Mouse (Mus musculus): Measurements from ENCODE around the gene Ajap1. TPM values are rescaled to one million over a fixed set of nuclear protein-coding genes. Genes with fewer than 3 reads are reported as not detected.

Ajap1 gene
- polyA plus RNA-seq, 1 experiment from 2014 or later, result 0.58 TPM

DNA sequence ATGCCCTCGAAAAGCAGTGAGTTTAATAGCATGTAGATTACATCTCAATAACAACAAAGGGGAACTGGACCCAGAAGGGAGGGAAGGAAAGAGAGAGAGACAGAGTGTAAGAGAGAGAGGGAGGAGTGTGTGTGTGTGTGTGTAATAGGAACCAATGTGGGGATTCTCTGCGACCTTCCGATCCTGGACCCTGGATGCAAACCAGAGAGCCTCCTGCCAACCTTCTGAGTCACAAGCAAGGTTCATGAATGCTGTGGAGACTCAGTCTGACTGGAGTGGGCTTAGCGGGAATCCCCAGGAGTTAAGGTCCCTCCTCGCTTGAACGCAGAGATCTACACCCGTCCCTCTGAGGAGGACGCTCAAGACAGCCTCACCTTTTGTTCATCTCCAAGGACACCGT, 45.4 kb downstream of the Ajap1 start:
- 70% methylated on average over 9 of the region's 9 CpGs for WGBS

DNA sequence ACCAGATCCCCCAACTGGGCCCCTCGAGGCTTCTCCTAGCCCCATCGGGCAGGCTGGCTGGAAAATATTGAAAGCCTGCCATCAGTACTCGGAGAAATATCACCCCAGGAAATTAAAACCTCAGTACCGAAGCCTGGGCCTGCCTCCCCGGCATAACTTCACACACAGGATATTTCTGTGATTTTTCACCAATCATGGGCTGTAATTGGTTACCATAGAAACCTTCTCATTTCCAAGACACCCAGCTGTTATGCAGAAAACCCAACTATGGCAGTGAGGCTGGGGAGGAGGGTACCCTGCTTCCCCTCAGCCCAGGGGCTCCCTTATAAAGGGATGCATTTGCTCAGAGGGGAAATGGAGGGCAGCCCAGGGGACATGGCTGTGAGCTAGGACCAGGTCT, 46.7 kb downstream of the Ajap1 start:
- WGBS, result 72% methylated on average over 5 of the region's 5 CpGs
- DNase-seq (ENCODE audit: low spot score) (no peak), ATAC-seq (replicated peaks; ENCODE audit: low FRiP score) (no peak)
- no peaks in the 10 kb centered on the region for H3K4me1 ChIP-seq (replicated peaks; ENCODE audit: control insufficient read depth, insufficient read depth, low read length)
- no peaks in the 10 kb centered on the region for H3K27me3 ChIP-seq (replicated peaks; ENCODE audit: control insufficient read depth, insufficient read depth, low read length)
- H3K4me2 ChIP-seq, result no peak overlapping the region
- no peak overlapping the region for H3K4me3 ChIP-seq (ENCODE audit: low read depth, low read length)
- no peaks in the 10 kb centered on the region for H3K9me3 ChIP-seq (ENCODE audit: control insufficient read depth, low read length)
- no peak overlapping the region for H3K27ac ChIP-seq (ENCODE audit: low read depth, low read length)
- H3K36me3 ChIP-seq (ENCODE audit: control insufficient read depth, insufficient read depth, low read length), result no peaks in the 10 kb centered on the region
- no peak overlapping the region for H3K9ac ChIP-seq (ENCODE audit: low read depth, low read length)

More for the DNA sequence above, 45.4 kb downstream of the Ajap1 start:
- no peaks in the 10 kb centered on the region for H3K27me3 ChIP-seq (replicated peaks; ENCODE audit: control insufficient read depth, insufficient read depth, low read length)
- H3K27ac ChIP-seq (ENCODE audit: low read depth, low read length), result no peak overlapping the region
- no peak overlapping the region for H3K9ac ChIP-seq (ENCODE audit: low read depth, low read length)
- H3K4me3 ChIP-seq (ENCODE audit: low read depth, low read length), result no peak overlapping the region
- no peaks in the 10 kb centered on the region for H3K4me1 ChIP-seq (replicated peaks; ENCODE audit: control insufficient read depth, insufficient read depth, low read length)
- H3K4me2 ChIP-seq, result no peak overlapping the region
- H3K9me3 ChIP-seq (ENCODE audit: control insufficient read depth, low read length), result no peaks in the 10 kb centered on the region
- H3K36me3 ChIP-seq (ENCODE audit: control insufficient read depth, insufficient read depth, low read length), result no peaks in the 10 kb centered on the region
- ATAC-seq (replicated peaks; ENCODE audit: low FRiP score), result no peak
- DNase-seq (ENCODE audit: low spot score), result no peak

DNA sequence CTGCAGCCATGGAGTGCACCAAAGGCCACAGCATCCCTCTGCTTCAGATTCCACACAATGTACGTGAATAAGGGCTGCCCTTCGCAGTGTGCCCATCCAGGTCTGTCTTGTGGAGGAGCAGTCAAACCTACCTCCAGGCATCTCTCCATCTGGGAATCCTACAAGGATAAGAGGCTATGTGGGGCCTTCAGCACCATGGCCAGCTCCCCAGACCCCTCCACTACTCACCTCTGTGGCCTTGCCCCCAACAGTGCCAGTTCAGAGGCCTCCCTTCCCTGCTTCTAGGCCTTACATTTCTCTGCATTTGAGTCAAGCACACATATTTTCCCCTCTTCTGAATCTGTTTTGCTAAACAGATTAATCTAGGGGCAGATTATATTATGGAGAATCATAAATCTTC, 52.6 kb downstream of the Ajap1 start:
- no peak overlapping the region for H3K9ac ChIP-seq (ENCODE audit: low read depth, low read length)
- no peak for DNase-seq (ENCODE audit: low spot score)
- no peak overlapping the region for H3K4me2 ChIP-seq
- H3K4me3 ChIP-seq (ENCODE audit: low read depth, low read length), result no peak overlapping the region
- H3K27me3 ChIP-seq (replicated peaks; ENCODE audit: control insufficient read depth, insufficient read depth, low read length), result no peaks in the 10 kb centered on the region
- no peaks in the 10 kb centered on the region for H3K36me3 ChIP-seq (ENCODE audit: control insufficient read depth, insufficient read depth, low read length)
- 77% methylated on average over 2 of the region's 2 CpGs for WGBS
- H3K4me1 ChIP-seq (replicated peaks; ENCODE audit: control insufficient read depth, insufficient read depth, low read length), result no peaks in the 10 kb centered on the region
- no peak overlapping the region for H3K27ac ChIP-seq (ENCODE audit: low read depth, low read length)
- no peak for ATAC-seq (replicated peaks; ENCODE audit: low FRiP score)
- H3K9me3 ChIP-seq (ENCODE audit: control insufficient read depth, low read length), result peaks cover 2% of the 10 kb centered on the region; the same call in 1 of the 2 replicates

- Histone ChIP-seq H3K27ac (ENCODE audit: low read depth, low read length) (no peak overlapping the region), H3K9me3 (ENCODE audit: control insufficient read depth, low read length) (peaks cover 2% of the 10 kb centered on the region; the same call in 1 of the 2 replicates), H3K4me3 (ENCODE audit: low read depth, low read length) (no peak overlapping the region), H3K36me3 (ENCODE audit: control insufficient read depth, insufficient read depth, low read length) (no peaks in the 10 kb centered on the region), H3K9ac (ENCODE audit: low read depth, low read length) (no peak overlapping the region), H3K4me2 (no peak overlapping the region), H3K4me1 (replicated peaks; ENCODE audit: control insufficient read depth, insufficient read depth, low read length) (no peaks in the 10 kb centered on the region), H3K27me3 (replicated peaks; ENCODE audit: control insufficient read depth, insufficient read depth, low read length) (no peaks in the 10 kb centered on the region)
- no peak for DNase-seq (ENCODE audit: low spot score)
- 81% methylated on average over 16 of the region's 16 CpGs for WGBS
- ATAC-seq (replicated peaks; ENCODE audit: low FRiP score), result no peak
Measured at GRCm38 (mm10) chr4:153425961-153426656, 56.5 kb downstream of the Ajap1 start.

- H3K9me3 ChIP-seq (ENCODE audit: control insufficient read depth, low read length), result no peaks in the 10 kb centered on the region
- 0 out of 2 replicates have a peak, but pooled peaks cover 2% of the 10 kb centered on the region for H3K27me3 ChIP-seq (replicated peaks; ENCODE audit: control insufficient read depth, insufficient read depth, low read length)
- DNase-seq (ENCODE audit: low spot score), result no peak
- no peaks in the 10 kb centered on the region for H3K4me1 ChIP-seq (replicated peaks; ENCODE audit: control insufficient read depth, insufficient read depth, low read length)
- no peak overlapping the region for H3K4me3 ChIP-seq (ENCODE audit: low read depth, low read length)
- no peak overlapping the region for H3K9ac ChIP-seq (ENCODE audit: low read depth, low read length)
- ATAC-seq (replicated peaks; ENCODE audit: low FRiP score), result no peak
- no peak overlapping the region for H3K4me2 ChIP-seq
- WGBS, result 78% methylated on average over 10 of the region's 10 CpGs
- H3K27ac ChIP-seq (ENCODE audit: low read depth, low read length), result no peak overlapping the region
- H3K36me3 ChIP-seq (ENCODE audit: control insufficient read depth, insufficient read depth, low read length), result no peaks in the 10 kb centered on the region
Measured at GRCm38 (mm10) chr4:153424324-153424723, 58.3 kb downstream of the Ajap1 start.

GRCm38 (mm10) chr4:153417926-153418325, 64.7 kb downstream of the Ajap1 start:
- no peaks in the 10 kb centered on the region for H3K9me3 ChIP-seq (ENCODE audit: control insufficient read depth, low read length)
- H3K9ac ChIP-seq (ENCODE audit: low read depth, low read length), result no peak overlapping the region
- no peak overlapping the region for H3K27ac ChIP-seq (ENCODE audit: low read depth, low read length)
- H3K36me3 ChIP-seq (ENCODE audit: control insufficient read depth, insufficient read depth, low read length), result no peaks in the 10 kb centered on the region
- 5% methylated on average over 10 of the region's 12 CpGs for WGBS
- H3K4me3 ChIP-seq (ENCODE audit: low read depth, low read length), result peak overlapping the region; percentile 17; the same call in 1 of the 2 replicates
- ATAC-seq (replicated peaks; ENCODE audit: low FRiP score) (peak; percentile 16; the same call in 1 of the 2 replicates), DNase-seq (ENCODE audit: low spot score) (no peak)
- peaks cover 6% of the 10 kb centered on the region for H3K4me1 ChIP-seq (replicated peaks; ENCODE audit: control insufficient read depth, insufficient read depth, low read length)
- H3K4me2 ChIP-seq, result peak overlapping the region; percentile 58
- 0 out of 2 replicates have a peak, but pooled peaks cover 2% of the 10 kb centered on the region for H3K27me3 ChIP-seq (replicated peaks; ENCODE audit: control insufficient read depth, insufficient read depth, low read length)

DNA sequence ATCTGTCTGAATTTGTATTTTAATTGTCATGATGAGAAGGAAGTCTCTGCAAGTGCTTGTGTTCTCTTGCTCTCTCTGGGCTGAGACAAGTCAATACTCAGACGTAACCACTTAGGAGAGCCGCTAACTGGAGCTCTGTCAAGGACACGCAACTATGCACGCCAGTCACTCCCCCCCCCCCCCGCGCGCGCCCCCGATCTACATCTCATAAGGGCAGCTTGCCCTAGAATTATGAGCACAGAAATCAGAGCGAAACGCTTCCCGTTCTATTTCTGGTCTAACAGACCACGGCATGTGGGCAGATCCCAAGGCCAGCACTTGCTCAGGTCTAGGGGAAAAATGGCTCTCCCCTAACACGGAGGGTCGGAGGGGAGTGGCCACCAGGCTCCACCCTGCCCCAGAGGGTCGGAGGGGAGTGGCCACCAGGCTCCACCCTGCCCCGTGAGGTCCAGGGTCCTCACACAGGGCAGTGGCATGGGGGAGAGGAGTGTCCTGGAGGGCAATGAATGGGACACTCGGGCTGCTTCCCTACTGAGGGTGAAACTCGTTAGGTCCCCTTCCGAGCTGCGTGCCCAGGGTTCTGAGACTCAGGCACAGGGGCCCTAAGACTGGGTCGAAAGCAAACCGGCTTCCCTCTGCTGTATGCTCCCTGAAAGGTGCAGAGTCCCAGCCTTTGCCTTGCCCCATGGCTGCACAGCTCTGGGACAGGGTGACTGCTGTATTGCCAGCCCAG, 65.3 kb downstream of the Ajap1 start:
- peak; percentile 39 for DNase-seq (ENCODE audit: low spot score)
- H3K9ac ChIP-seq (ENCODE audit: low read depth, low read length), result no peak overlapping the region
- peak; percentile 64 for ATAC-seq (replicated peaks; ENCODE audit: low FRiP score)
- peak overlapping the region; percentile 17 for H3K4me3 ChIP-seq (ENCODE audit: low read depth, low read length)
- H3K4me2 ChIP-seq, result peak overlapping the region; percentile 58
- no peak overlapping the region for H3K27ac ChIP-seq (ENCODE audit: low read depth, low read length)
- 0 out of 2 replicates have a peak, but pooled peaks cover 2% of the 10 kb centered on the region for H3K27me3 ChIP-seq (replicated peaks; ENCODE audit: control insufficient read depth, insufficient read depth, low read length)
- H3K36me3 ChIP-seq (ENCODE audit: control insufficient read depth, insufficient read depth, low read length), result no peaks in the 10 kb centered on the region
- peaks cover 6% of the 10 kb centered on the region for H3K4me1 ChIP-seq (replicated peaks; ENCODE audit: control insufficient read depth, insufficient read depth, low read length)
- 3% methylated on average over 21 of the region's 23 CpGs for WGBS
- H3K9me3 ChIP-seq (ENCODE audit: control insufficient read depth, low read length), result no peaks in the 10 kb centered on the region

- H3K4me3 ChIP-seq (ENCODE audit: low read depth, low read length), result no peak overlapping the region
- H3K4me2 ChIP-seq, result no peak overlapping the region
- H3K9me3 ChIP-seq (ENCODE audit: control insufficient read depth, low read length), result no peaks in the 10 kb centered on the region
- no peaks in the 10 kb centered on the region for H3K36me3 ChIP-seq (ENCODE audit: control insufficient read depth, insufficient read depth, low read length)
- no peak overlapping the region for H3K9ac ChIP-seq (ENCODE audit: low read depth, low read length)
- 50% methylated on average over 9 of the region's 9 CpGs for WGBS
- ATAC-seq (replicated peaks; ENCODE audit: low FRiP score), result no peak; the same call in 1 of the 2 replicates
- H3K27me3 ChIP-seq (replicated peaks; ENCODE audit: control insufficient read depth, insufficient read depth, low read length), result 0 out of 2 replicates have a peak, but pooled peaks cover 2% of the 10 kb centered on the region
- no peak for DNase-seq (ENCODE audit: low spot score)
- no peak overlapping the region; the same call in 1 of the 2 replicates for H3K27ac ChIP-seq (ENCODE audit: low read depth, low read length)
- H3K4me1 ChIP-seq (replicated peaks; ENCODE audit: control insufficient read depth, insufficient read depth, low read length), result peaks cover 6% of the 10 kb centered on the region
Measured at GRCm38 (mm10) chr4:153416111-153416510, 66.5 kb downstream of the Ajap1 start.
